Mouse (Mus musculus): ENCODE measurements around the gene Exosc2. TPM values are rescaled to one million over a fixed set of nuclear protein-coding genes. Genes with fewer than 3 reads are reported as not detected.

The Exosc2 gene
- polyA plus RNA-seq, 3 experiments from 2014 or later, result 31.9 to 50.4 (median 42.6) TPM

- no peak for ATAC-seq
Observed at GRCm38 (mm10) chr2:31730640-31731039, 60.1 kb downstream of the Exosc2 start.

Other genes starting within 250 kb of the Exosc2 start
- 100 to 1,000 TPM; 342 to 389 (median 381) TPM for gene Ass1, start 200.5 kb upstream of the Exosc2 start, polyA plus RNA-seq (2017; shearing (Covaris generic))
- gene Fubp3, start 98.1 kb upstream of the Exosc2 start, polyA plus RNA-seq (2017; shearing (Covaris generic)), result 10 to 100 TPM; 54.1 to 59.4 (median 54.4) TPM
- not detected for gene Prdm12, start 30.7 kb upstream of the Exosc2 start, polyA plus RNA-seq (2017; shearing (Covaris generic))
- gene Abl1, start 17.7 kb downstream of the Exosc2 start, polyA plus RNA-seq (2017; shearing (Covaris generic)), result 1 to 10 TPM; 5.0 to 9.4 (median 7.2) TPM
- gene Qrfp, start 139.9 kb downstream of the Exosc2 start, polyA plus RNA-seq (2017; shearing (Covaris generic)), result 1 to 10 TPM in 1 of 3 experiments, under 1 TPM in 2; 0.60 to 1.1 (median 0.79) TPM
- under 1 TPM in 1 of 3 experiments, not detected in 2; 0.22 TPM for gene Fibcd1, start 175.3 kb downstream of the Exosc2 start, polyA plus RNA-seq (2017; shearing (Covaris generic))
- gene Lamc3, start 216.6 kb downstream of the Exosc2 start, polyA plus RNA-seq (2017; shearing (Covaris generic)), result not detected

All from inflammation-experienced regulatory T-cells, adult 6 months (primary cell).